Mouse (Mus musculus) brown adipose tissue, adult 24 weeks (tissue): ENCODE measurements around the gene Mcoln2. TPM values are rescaled to one million over a fixed set of nuclear protein-coding genes. Genes with fewer than 3 reads are reported as not detected.

ENCODE experiments used
- H3K27ac ChIP-seq: fragments of 200-500 bp; replicated peaks from 2 replicates; pipeline ENCODE4 v1.5.1; 2012; ENCODE audit warnings: low read depth, mild to moderate bottlenecking, low read length
- H3K4me1 ChIP-seq: fragments of 200-500 bp; 2 replicates; pipeline ENCODE4 v1.6.1; 2012; ENCODE audit warnings: low read length, mixed read lengths; ENCODE audit not compliant: control insufficient read depth, insufficient read depth, insufficient read length
- H3K4me3 ChIP-seq: fragments of 200-500 bp; 2 replicates; pipeline ENCODE4 v1.5.1; 2012; ENCODE audit warnings: low read depth, mild to moderate bottlenecking, low read length, moderate library complexity; ENCODE audit not compliant: insufficient read depth
- polyA plus RNA-seq: library from polyadenylated mRNA; stranded (reverse); fragments of >200 nt; gene quantifications from 2 replicates; pipeline ENCODE4 v1.2.4, GENCODE M21; 2012; ENCODE audit not compliant: missing spikeins, insufficient read depth, insufficient read length

Mcoln2 gene
- polyA plus RNA-seq, 1 experiment = not detected

DNA sequence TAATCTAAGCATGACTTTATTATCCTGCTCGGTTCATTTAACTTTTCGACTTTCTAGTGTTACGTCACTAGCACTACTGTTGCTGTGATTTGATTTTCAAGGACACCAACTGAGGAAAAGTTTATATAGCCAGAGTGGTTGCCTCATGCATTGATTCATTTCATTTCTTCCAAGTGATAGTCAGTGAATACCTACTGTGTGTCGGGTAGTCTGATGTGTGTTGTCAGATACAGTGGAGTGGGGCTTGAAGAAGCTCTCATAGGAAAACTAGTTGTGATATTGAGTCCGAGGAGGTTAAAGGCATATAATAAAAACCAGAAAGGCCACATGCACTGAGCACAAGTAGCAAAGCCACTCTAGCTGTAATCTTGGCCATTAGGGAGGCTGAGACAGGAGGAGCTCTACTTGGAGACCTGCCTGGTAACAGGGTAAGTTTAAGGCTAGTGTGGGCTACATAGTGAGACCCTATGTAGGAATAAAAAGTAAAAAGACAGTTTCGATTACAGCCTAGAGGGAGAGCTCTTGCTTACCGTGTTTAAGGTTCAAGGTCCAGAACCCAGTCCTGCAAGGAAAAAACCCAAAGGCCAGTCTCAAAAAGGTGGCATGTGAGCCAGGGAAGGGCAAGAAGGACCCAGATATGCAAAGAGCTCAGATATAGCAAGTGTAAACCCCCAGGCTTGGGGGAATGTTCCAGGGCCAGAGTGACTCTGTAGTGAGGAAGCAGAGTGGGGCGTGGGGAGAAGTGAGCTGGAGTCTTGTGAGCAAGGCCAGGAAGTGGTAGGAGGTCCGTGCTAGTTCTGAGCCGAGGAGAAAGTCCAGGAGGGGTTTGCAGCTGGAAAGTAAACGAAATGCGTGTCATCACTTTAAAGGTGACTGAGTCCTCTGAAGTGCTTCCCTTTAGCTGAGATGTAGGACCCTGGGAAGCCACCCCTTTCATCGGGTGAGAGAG lies 6.3 kb downstream of the Mcoln2 start:
- H3K4me3 ChIP-seq = no peak overlapping the region
- no peaks in the 10 kb centered on the region; the same call in 1 of the 2 replicates for H3K4me1 ChIP-seq
- 0 out of 2 replicates have a peak overlapping the region, but pooled peaks have one; percentile 8 for H3K27ac ChIP-seq

DNA sequence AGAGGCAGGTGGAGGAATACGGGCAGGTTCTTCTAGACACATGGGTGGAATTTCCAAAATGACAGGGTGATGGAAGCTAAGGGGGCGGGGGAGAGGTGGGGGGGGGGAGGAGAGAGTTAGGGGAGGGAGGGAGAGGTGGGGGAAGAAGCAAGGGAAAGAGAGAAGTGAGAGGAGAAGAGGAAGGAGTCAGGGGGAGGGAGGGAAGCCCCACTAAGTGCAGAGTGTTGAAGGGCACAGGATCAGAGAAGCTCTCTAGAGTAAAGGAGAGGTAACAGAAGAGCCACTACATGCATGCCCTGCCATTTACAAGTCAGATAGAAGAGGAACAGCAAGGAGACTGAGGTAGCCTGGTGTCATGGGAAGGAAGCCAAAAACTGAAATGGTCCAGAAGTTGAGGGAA lies 7.2 kb downstream of the Mcoln2 start:
- no peaks in the 10 kb centered on the region; the same call in 1 of the 2 replicates for H3K4me1 ChIP-seq
- no peak overlapping the region for H3K27ac ChIP-seq
- H3K4me3 ChIP-seq = no peak overlapping the region

DNA sequence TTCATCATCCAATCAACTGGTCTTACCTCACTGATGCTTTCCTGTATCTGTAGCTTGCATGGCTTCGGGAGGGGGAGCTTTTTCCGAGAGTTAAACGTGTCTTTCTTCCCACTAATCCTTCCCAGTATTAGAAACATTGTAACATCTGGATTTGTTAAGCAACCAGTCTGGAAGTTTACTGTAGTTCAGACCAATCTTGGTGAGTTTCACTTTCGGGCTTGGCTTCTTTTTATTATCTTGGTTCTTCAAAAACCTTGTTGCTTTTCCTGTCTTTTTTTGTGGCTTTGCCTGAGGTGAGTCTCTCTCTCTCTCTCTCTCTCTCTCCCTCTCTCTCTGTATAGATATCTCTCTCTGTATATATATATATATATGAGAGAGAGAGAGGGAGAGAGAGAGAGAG lies 8.4 kb downstream of the Mcoln2 start:
- Histone ChIP-seq H3K27ac (no peak overlapping the region), H3K4me1 (no peaks in the 10 kb centered on the region; the same call in 1 of the 2 replicates), H3K4me3 (no peak overlapping the region)

DNA sequence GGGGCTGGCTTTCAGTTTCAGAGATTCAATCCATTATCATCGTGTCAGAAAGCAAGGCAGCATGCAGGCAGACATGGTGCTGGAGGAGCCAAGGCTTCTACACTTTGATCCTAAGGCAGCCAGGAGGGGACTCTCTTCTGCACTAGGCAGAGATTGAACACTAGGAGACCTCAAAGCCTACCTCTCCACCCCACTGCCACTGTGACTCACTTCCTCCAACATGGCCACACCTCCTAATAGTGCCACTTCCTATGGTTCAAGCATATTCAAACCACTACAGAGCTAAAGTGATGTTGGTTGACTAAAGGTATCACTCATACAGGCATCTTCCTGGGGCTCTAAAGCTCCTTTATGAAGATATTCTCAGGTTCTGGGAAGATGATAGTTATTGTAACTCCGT lies 9.7 kb downstream of the Mcoln2 start:
- Histone ChIP-seq H3K27ac (no peak overlapping the region), H3K4me3 (no peak overlapping the region), H3K4me1 (no peaks in the 10 kb centered on the region; the same call in 1 of the 2 replicates)

DNA sequence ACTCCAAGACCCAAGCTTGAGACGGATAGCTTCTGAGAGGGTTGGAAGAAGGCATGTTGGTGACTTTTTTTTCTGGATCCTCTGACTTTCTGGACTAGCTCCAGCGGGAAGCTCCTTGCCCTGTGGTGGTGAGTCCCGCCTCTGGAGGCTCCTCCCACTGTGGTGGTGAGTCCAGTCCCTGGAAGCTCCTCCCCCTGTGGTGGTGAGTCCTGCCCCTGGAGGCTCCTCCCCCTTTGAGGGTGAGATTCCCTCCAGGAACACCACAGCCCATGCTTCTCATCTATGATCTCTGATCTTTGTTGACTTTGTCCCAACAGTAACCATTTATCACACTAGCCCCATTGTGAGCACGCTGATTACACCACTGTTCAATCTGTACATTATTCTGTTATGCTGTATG lies 12.6 kb downstream of the Mcoln2 start:
- Histone ChIP-seq H3K27ac (no peak overlapping the region), H3K4me1 (no peaks in the 10 kb centered on the region), H3K4me3 (no peak overlapping the region)

DNA sequence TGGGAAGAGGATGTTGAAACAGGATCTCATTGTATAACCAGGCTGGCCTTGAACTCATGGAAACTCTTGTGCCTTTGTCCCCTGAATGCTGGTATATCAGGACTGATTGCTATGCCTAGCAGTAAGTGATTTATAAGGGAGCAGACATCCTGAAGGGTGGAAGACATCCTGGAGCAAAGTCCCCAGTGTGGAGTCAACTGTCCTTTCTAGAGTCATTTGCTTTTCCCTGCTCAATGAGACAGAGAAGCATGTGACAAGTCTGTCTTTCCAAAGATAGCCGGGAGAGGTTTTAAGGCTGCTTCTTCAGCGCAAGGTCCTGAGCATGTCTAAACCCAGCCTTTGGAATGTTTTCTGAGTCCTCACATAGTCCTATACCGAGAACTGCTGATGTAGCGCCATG lies 19.7 kb downstream of the Mcoln2 start:
- Histone ChIP-seq H3K27ac (no peak overlapping the region), H3K4me1 (no peaks in the 10 kb centered on the region), H3K4me3 (no peak overlapping the region)

DNA sequence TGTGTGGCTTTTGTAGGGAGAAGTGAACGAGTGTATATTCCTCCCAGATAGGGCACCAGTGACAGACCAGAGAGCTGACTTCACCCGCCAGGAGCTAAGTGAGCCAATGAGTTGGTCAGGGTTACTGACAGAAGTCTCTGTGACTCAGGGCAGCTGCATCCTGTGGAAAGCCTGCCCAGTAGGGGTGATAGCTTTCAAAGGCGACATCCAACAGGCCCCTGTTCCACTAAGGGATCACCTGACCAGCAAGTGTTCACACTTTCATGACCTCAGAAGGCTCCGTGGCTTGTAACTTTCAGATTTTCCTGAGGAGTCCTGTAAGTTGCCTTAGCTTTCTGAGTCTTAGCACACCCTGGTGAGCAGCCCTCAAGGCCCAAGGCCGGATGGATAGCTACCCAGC lies 23.4 kb downstream of the Mcoln2 start:
- Histone ChIP-seq H3K27ac (no peak overlapping the region), H3K4me3 (no peak overlapping the region)

DNA sequence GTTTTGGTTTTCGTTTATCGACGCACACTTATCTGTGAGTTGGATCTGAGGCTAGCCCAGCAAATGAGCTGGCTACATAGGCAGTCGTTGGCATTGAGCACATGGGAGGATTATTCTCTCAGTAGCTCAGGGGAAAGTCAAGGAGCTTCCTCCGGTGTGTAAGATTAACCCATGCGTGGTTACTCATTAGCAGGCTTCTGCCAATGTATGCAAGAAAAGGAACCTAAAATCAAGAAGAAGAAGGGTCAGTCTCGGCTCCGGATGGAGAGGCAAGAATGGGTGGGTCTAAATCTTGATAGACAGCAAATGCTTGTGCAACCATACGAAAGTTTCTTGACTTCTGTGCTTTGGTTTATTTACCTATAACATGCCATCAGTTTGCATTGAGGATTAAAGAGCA lies 24.6 kb downstream of the Mcoln2 start:
- no peak overlapping the region for H3K27ac ChIP-seq
- no peaks in the 10 kb centered on the region for H3K4me1 ChIP-seq
- no peak overlapping the region for H3K4me3 ChIP-seq

More for the DNA sequence above, 23.4 kb downstream of the Mcoln2 start:
- no peaks in the 10 kb centered on the region for H3K4me1 ChIP-seq

DNA sequence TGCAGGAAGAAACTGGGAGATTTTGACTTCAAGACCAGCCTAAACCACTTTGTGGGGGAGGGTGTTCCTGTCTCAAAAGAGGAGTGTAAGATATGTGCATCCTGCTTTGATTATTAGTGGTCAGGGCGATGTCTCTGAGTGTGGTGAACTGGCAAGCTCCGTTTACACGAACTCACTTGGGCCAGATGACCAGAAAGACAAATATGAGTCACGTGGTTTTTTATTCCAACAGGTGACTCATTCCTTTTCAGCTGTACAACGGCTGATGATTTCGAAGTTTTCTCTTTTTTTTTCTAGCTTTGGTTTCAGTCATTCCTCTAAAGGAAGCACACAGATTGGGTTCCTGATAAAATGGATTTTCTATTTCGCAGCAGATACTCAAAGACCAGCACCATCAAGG lies 27.7 kb downstream of the Mcoln2 start:
- Histone ChIP-seq H3K4me3 (no peak overlapping the region), H3K4me1 (no peaks in the 10 kb centered on the region), H3K27ac (no peak overlapping the region)

DNA sequence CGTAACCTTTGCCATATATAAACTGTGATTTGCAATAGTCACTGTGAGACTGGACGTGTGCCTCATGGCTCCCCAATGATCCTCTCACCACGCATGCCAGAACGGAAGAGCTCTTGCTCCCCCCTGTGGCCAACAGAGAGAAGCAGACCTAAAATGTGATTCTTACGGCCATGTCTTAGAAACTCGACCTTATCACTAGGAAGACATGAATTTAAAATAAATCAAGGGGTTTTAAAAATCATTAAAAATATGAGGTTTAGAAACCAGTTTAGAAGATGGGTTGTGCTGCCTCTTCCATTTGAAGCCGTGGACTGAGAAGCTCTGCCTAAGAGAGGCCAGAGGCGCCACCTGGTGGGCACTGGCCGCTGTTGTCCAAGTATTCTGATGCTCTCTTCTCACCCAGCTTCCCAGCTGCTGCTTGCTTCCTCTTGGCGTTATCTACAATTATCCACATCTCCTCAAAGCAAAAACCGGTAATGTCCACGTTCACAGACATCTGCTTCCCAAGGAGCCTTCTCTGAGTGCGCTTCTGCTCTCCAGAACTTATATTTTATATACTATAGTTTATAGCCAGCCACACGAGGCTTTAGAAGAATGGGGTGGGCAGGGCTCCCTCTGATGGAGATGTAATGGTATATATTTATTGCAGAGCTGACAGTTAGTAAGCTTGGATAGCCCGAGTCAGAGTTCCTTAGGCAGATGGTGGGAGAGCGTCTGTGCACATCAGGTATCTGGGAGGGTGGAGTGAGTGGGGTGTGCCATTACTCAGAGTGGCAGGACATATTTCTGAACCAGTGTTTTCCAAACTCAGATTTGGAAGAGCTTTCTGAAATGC lies 28.3 kb downstream of the Mcoln2 start:
- no peak overlapping the region for H3K4me3 ChIP-seq
- H3K27ac ChIP-seq = no peak overlapping the region
- no peaks in the 10 kb centered on the region for H3K4me1 ChIP-seq

DNA sequence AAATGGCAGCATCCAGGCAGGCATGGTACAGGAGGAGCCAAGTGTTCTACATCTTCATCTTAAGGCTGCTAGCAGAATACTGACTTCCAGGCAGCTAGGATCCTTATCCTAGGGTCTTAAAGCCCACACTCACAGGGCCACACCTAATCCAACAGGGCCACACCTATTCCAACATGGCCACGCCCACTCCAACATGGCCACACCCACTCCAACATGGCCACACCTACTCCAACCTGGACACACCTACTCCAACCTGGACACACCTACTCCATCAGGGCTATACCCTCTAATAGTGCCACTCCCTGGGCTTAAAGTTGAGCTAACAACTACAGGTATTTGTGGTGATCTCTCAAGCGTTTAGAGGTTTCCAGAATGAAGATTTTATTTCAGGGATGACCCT lies 30.7 kb downstream of the Mcoln2 start:
- H3K4me3 ChIP-seq = no peak overlapping the region
- H3K27ac ChIP-seq = no peak overlapping the region
- no peaks in the 10 kb centered on the region for H3K4me1 ChIP-seq

DNA sequence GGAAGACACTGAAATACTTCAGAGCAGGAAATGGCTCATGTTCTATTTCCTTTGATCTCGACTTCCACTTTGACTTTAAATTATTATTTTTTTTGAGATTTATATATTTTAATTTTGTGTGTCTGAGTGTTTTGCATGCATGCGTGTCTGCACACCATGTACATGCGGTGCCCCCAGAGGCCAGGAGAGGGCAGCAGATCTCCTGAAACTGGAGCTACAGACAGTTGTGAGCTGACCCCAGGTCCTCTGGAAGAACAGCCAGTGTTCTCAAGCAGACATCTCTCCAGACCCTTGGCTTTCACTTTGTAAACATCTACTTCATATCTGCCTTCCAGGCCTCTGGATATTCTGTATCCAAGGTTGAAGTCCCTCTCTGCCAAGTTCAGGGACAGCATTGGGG lies 31.4 kb downstream of the Mcoln2 start:
- Histone ChIP-seq H3K4me3 (no peak overlapping the region), H3K4me1 (no peaks in the 10 kb centered on the region), H3K27ac (no peak overlapping the region)

DNA sequence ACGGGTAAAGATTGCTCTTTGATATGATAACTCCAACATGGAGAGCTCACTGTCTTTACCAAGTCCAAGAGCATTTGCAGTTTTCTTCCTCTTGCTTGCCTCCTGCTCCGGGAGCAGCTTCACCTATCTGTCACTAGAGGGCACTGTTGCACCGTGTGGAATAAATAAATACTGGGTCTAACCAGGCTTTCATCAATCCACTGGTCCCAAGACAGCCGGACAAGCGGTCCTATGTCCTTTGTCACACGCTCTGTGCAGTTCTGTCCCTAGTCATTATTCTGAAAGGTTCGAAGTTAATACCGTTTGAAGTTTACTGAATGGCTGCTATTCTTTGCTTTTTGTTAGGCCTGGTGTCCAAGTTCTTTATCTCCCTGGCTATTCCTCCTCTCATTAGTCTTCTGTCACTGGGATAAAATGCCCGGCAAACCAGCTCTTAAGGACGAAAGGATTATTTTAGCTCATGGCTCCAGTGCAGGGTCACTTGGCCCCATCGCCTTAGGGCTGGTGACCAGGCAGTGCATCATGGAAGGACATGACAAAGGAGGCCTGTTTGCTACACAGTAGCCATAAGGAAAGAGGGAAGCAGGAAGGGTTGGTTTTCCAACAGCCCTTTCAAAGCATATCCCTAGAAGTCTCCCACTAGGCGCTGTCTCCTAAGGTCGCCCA lies 35.5 kb downstream of the Mcoln2 start:
- Histone ChIP-seq H3K4me3 (no peak overlapping the region), H3K4me1 (no peaks in the 10 kb centered on the region), H3K27ac (no peak overlapping the region)

DNA sequence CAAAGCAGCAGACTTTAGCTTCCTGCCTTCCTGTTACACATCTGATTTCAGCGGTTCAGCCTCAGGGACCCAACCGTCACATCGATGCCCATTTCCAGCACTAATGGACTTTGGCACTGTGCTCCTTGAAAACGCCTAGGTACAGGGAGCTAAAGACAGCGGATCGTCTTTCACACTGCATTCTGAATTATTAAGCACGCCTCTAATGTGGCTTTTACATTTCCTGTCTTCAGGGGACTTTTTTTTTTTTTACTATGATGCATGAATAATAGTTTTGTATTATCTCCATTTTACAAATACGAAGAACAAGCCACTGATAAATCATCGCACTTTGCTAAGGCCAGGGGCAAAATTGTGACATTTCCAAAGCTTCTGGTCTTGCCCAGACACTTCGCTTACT lies 36.4 kb downstream of the Mcoln2 start:
- Histone ChIP-seq H3K4me1 (no peaks in the 10 kb centered on the region), H3K27ac (no peak overlapping the region), H3K4me3 (no peak overlapping the region)

DNA sequence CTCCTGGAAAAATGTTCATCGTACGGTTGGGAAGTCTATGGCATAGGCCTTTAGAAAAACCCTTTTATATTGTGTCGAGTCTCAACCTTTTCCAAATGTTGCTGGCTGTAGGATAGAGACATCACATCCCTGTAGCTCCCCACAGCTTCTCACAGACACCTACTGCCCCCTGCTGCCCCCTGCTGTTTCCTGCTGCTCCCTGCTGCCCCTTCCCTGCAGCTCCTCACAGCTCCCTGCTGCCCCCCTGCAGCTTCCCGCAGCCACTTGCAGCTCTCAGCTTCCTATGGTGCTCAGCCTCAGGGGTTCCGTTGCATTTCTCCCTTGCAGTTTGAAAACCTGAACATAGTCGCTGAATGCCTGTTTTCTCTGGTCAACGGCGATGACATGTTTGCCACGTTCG lies 40.3 kb downstream of the Mcoln2 start:
- no peak overlapping the region for H3K4me3 ChIP-seq
- H3K27ac ChIP-seq = no peak overlapping the region
- H3K4me1 ChIP-seq = no peaks in the 10 kb centered on the region
